Mouse (Mus musculus) kidney, embryonic 15.5 days (tissue): Measurements from ENCODE around the gene 4930432M17Rik. TPM values are rescaled to one million over a fixed set of nuclear protein-coding genes. Genes with fewer than 3 reads are reported as not detected.

Source experiments
- ATAC-seq: fragments of 200-750 bp; cut with Nextera tagmentation; replicated peaks from 2 replicates; pipeline ENCODE4 v1.8.0; 2017; ENCODE audit warnings: moderate TSS enrichment; ENCODE audit not compliant: low FRiP score
- H3K27ac ChIP-seq: fragments of 300-500 bp; sonication (generic); 2 replicates; pipeline ENCODE4 v1.5.1; 2015; ENCODE audit warnings: mild to moderate bottlenecking, inconsistent platforms
- H3K27me3 ChIP-seq: fragments of 300-500 bp; sonication (generic); 2 replicates; pipeline ENCODE4 v1.6.1; 2015; ENCODE audit warnings: inconsistent platforms
- H3K36me3 ChIP-seq: fragments of 300-500 bp; sonication (generic); 2 replicates; pipeline ENCODE4 v1.6.1; 2015; ENCODE audit warnings: inconsistent platforms
- H3K4me1 ChIP-seq: fragments of 300-500 bp; sonication (generic); 2 replicates; pipeline ENCODE4 v1.6.1; 2015; ENCODE audit warnings: inconsistent platforms
- H3K4me2 ChIP-seq: fragments of 300-500 bp; sonication (generic); 2 replicates; pipeline ENCODE4 v1.6.1; 2015; ENCODE audit warnings: moderate library complexity, mild to moderate bottlenecking, inconsistent platforms
- H3K4me3 ChIP-seq: fragments of 300-500 bp; sonication (generic); replicated peaks from 2 replicates; pipeline ENCODE4 v1.5.1; 2015; ENCODE audit warnings: mild to moderate bottlenecking, inconsistent platforms
- H3K9ac ChIP-seq: fragments of 300-500 bp; sonication (generic); 2 replicates; pipeline ENCODE4 v1.6.1; 2015; ENCODE audit warnings: mild to moderate bottlenecking, inconsistent platforms
- H3K9me3 ChIP-seq: fragments of 300-500 bp; sonication (generic); replicated peaks from 2 replicates; pipeline ENCODE4 v1.6.1; 2016; ENCODE audit warnings: inconsistent platforms
- WGBS: fragments of 180-500 bp; shearing (Covaris S2); methylation state at CpG from one replicate; pipeline ENCODE4 v1.1.7; 2015; ENCODE audit warnings: mixed read lengths; 5-methylcytosine and 5-hydroxymethylcytosine counted together
- polyA plus RNA-seq: library from polyadenylated mRNA; unstranded; fragments of >200 nt; fragmentation: Nextera tagmentation; extraction: Ambion mirVana; gene quantifications from 2 replicates; pipeline ENCODE4 v1.2.1, GENCODE M21; 2015

4930432M17Rik gene
- polyA plus RNA-seq: not detected in 2 replicates

- 80% methylated on average over 4 of the region's 4 CpGs for WGBS
- Histone ChIP-seq H3K9ac (no peak within 1 kb of the TSS), H3K4me1 (0 out of 2 replicates have a peak, but pooled peaks cover 2% of the 10 kb centered on the region), H3K27ac (no peak within 1 kb of the TSS), H3K36me3 (no peaks in the 10 kb centered on the region), H3K4me2 (no peak within 1 kb of the TSS), H3K4me3 (no peak within 1 kb of the TSS), H3K27me3 (no peaks in the 10 kb centered on the region), H3K9me3 (no peaks in the 10 kb centered on the region)
- no peak for ATAC-seq
Observed at GRCm38 (mm10) chr3:121670462-121670861, at the start of gene 4930432M17Rik. Gene 4930432M17Rik (plus strand): TSS chr3:121670762.

GRCm38 (mm10) chr3:121625662-121626061 is 44.9 kb upstream of the 4930432M17Rik start:
- H3K4me3 ChIP-seq: no peak overlapping the region
- 0 out of 2 replicates have a peak, but pooled peaks cover 7% of the 10 kb centered on the region for H3K4me1 ChIP-seq
- WGBS: 74% methylated on average over 2 of the region's 2 CpGs
- H3K27ac ChIP-seq: no peak overlapping the region
- H3K27me3 ChIP-seq: no peaks in the 10 kb centered on the region
- H3K36me3 ChIP-seq: no peaks in the 10 kb centered on the region
- H3K9ac ChIP-seq: no peak overlapping the region
- no peaks in the 10 kb centered on the region for H3K9me3 ChIP-seq
- no peak for ATAC-seq
- no peak overlapping the region for H3K4me2 ChIP-seq

- Histone ChIP-seq H3K36me3 (no peaks in the 10 kb centered on the region), H3K27me3 (no peaks in the 10 kb centered on the region), H3K4me1 (0 out of 2 replicates have a peak, but pooled peaks cover 7% of the 10 kb centered on the region), H3K9me3 (no peaks in the 10 kb centered on the region), H3K27ac (no peak overlapping the region), H3K4me2 (no peak overlapping the region), H3K4me3 (no peak overlapping the region), H3K9ac (no peak overlapping the region)
- 87% methylated on average over 3 of the region's 3 CpGs for WGBS
- ATAC-seq: no peak
Observed at GRCm38 (mm10) chr3:121626273-121626672, 44.3 kb upstream of the 4930432M17Rik start.

DNA sequence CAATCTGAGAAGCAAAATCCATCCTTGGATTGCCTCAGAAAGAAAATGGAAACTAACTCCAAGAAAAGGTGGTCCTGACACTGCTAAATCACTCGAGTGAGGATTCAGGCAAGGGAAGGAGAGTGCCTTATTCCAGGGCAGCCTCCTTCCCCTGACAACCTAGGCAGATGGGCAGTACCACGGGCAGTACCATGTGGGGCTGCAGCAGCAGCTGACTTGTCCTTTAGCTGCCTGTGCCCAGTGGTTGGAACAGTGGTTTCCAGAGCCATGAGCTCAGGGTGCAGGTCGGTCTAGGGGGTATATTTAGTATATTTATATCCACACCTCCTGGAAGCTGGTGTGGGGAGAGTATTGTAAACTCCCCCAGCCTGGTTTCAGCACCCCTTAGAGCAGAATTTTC is 42.3 kb upstream of the 4930432M17Rik start:
- Histone ChIP-seq H3K36me3 (no peaks in the 10 kb centered on the region), H3K4me1 (0 out of 2 replicates have a peak, but pooled peaks cover 7% of the 10 kb centered on the region), H3K9me3 (no peaks in the 10 kb centered on the region), H3K4me3 (no peak overlapping the region), H3K27me3 (no peaks in the 10 kb centered on the region), H3K9ac (no peak overlapping the region), H3K27ac (no peak overlapping the region), H3K4me2 (no peak overlapping the region)
- 56% methylated on average over 3 of the region's 3 CpGs for WGBS
- no peak for ATAC-seq

DNA sequence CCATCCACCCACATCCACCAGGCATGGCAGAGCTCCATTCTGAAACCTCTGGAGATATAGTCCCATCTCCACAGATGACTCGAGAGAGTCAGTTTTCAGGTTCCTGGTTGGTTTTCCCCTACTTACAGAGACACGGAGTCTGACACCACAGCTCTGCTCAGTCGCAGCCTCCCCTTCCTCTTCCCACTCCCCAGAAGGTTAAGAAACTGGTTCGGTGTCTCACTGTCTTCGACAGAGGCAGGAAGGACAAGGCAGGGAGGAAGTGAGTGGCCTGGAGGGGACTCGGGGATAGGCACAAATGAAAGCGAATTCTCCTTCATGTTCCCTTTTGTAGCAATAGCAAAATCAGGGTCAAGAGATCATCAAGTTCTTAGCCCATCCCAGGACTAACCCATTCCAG is 39.9 kb upstream of the 4930432M17Rik start:
- Histone ChIP-seq H3K4me1 (peaks cover 12% of the 10 kb centered on the region; the same call in 1 of the 2 replicates), H3K9me3 (no peaks in the 10 kb centered on the region), H3K36me3 (no peaks in the 10 kb centered on the region), H3K4me2 (no peak overlapping the region), H3K4me3 (no peak overlapping the region), H3K9ac (no peak overlapping the region), H3K27ac (no peak overlapping the region), H3K27me3 (no peaks in the 10 kb centered on the region)
- no peak for ATAC-seq
- 75% methylated on average over 7 of the region's 7 CpGs for WGBS

- H3K4me1 ChIP-seq: peaks cover 18% of the 10 kb centered on the region
- peak; percentile 81; the same call in 1 of the 2 replicates for ATAC-seq
- peak overlapping the region; percentile 75 for H3K27ac ChIP-seq
- no peaks in the 10 kb centered on the region for H3K27me3 ChIP-seq
- no peak overlapping the region for H3K4me3 ChIP-seq
- H3K9me3 ChIP-seq: no peaks in the 10 kb centered on the region
- no peaks in the 10 kb centered on the region for H3K36me3 ChIP-seq
- H3K4me2 ChIP-seq: no peak overlapping the region
- H3K9ac ChIP-seq: no peak overlapping the region
- 68% methylated on average over 3 of the region's 3 CpGs for WGBS
Observed at GRCm38 (mm10) chr3:121634963-121635362, 35.6 kb upstream of the 4930432M17Rik start.

DNA sequence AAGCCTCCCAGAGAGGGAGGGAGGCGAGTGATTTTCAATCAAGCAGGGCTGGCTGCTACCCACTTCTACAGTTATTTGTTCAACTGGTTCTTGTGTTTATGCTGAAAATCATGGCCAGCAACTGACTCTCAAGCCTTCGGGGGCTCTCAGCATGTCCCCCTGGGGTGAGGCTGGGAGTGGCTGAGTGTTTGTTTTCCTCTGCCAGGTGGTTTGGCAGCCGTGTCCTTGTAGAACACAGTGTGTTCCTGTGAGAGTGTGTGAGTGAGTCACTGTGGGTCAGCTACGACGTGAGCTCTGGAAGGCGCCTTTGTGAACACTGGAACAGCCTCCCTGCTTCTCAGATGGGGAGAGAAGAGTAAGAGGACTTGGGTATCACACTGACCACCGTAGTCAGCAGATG is 35.1 kb upstream of the 4930432M17Rik start:
- no peak for ATAC-seq
- no peak overlapping the region for H3K4me2 ChIP-seq
- H3K27me3 ChIP-seq: no peaks in the 10 kb centered on the region
- H3K4me3 ChIP-seq: no peak overlapping the region
- 74% methylated on average over 7 of the region's 7 CpGs for WGBS
- H3K9me3 ChIP-seq: no peaks in the 10 kb centered on the region
- no peak overlapping the region for H3K9ac ChIP-seq
- peak overlapping the region; percentile 75 for H3K27ac ChIP-seq
- H3K4me1 ChIP-seq: peaks cover 21% of the 10 kb centered on the region
- H3K36me3 ChIP-seq: no peaks in the 10 kb centered on the region

GRCm38 (mm10) chr3:121636315-121636714 is 34.2 kb upstream of the 4930432M17Rik start:
- 76% methylated on average over 6 of the region's 6 CpGs for WGBS
- ATAC-seq: no peak; the same call in 1 of the 2 replicates
- Histone ChIP-seq H3K27ac (peak overlapping the region; percentile 78; the same call in 1 of the 2 replicates), H3K4me2 (no peak overlapping the region), H3K4me1 (peaks cover 25% of the 10 kb centered on the region), H3K27me3 (no peaks in the 10 kb centered on the region), H3K4me3 (no peak overlapping the region), H3K9me3 (no peaks in the 10 kb centered on the region), H3K36me3 (no peaks in the 10 kb centered on the region), H3K9ac (no peak overlapping the region)

GRCm38 (mm10) chr3:121636748-121637147 is 33.8 kb upstream of the 4930432M17Rik start:
- Histone ChIP-seq H3K27me3 (no peaks in the 10 kb centered on the region), H3K4me1 (peaks cover 25% of the 10 kb centered on the region), H3K9me3 (no peaks in the 10 kb centered on the region), H3K9ac (no peak overlapping the region), H3K4me3 (no peak overlapping the region), H3K4me2 (no peak overlapping the region), H3K27ac (peak overlapping the region; percentile 78), H3K36me3 (no peaks in the 10 kb centered on the region)
- 78% methylated on average over 7 of the region's 7 CpGs for WGBS
- peak; percentile 35 for ATAC-seq

DNA sequence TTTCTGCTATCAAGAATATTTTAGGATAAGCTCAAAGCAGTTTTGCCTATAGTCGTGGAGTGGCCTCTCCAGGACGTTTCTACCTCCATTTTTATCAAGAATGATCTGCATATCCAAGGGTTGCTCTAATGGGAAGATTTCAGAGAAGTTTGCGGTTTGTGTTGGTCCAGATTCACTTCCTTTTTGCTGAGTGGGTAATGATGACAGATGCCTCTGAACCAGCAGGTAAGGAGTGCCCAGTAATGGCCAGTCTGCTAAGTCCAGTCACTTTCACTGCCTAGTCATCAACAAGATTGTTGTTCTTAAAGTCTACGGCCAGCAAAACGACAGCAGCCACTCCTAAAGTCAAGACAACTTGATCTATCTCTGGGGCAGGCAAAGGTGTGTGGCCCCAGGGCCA is 32.8 kb upstream of the 4930432M17Rik start:
- no peak for ATAC-seq

DNA sequence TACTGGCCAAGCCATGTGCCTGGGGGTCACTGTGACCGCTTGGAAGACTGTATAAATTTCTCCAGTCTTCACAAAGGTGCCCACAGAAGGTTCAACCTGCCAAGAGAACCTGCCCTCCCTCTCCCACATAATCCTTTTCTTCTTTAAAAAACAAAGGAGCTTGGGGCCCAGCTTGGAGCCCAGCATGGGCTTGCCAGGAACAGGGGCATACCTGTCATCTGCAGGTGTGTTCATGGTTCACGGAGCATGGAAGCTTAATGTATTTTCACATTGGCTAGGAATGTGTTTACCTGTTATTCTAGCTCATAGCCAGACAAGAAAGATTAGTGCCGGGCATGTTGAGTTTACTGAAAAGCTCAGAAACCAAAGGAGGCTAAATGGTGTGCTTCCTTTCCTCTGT is 32.3 kb upstream of the 4930432M17Rik start:
- Histone ChIP-seq H3K9ac (no peak overlapping the region), H3K4me1 (peaks cover 25% of the 10 kb centered on the region), H3K27me3 (no peaks in the 10 kb centered on the region), H3K9me3 (no peaks in the 10 kb centered on the region), H3K36me3 (no peaks in the 10 kb centered on the region), H3K4me2 (no peak overlapping the region), H3K4me3 (no peak overlapping the region), H3K27ac (peak overlapping the region; percentile 78)
- ATAC-seq: peak; percentile 59; the same call in 1 of the 2 replicates
- 76% methylated on average over 3 of the region's 3 CpGs for WGBS

More for the DNA sequence above, 32.8 kb upstream of the 4930432M17Rik start:
- Histone ChIP-seq H3K4me1 (peaks cover 25% of the 10 kb centered on the region), H3K9ac (no peak overlapping the region), H3K9me3 (no peaks in the 10 kb centered on the region), H3K36me3 (no peaks in the 10 kb centered on the region), H3K27me3 (no peaks in the 10 kb centered on the region), H3K27ac (peak overlapping the region; percentile 78), H3K4me3 (no peak overlapping the region), H3K4me2 (no peak overlapping the region)
- 67% methylated on average over 5 of the region's 5 CpGs for WGBS

GRCm38 (mm10) chr3:121640611-121641010 is 30.0 kb upstream of the 4930432M17Rik start:
- no peak for ATAC-seq

GRCm38 (mm10) chr3:121643236-121643635 is 27.3 kb upstream of the 4930432M17Rik start:
- Histone ChIP-seq H3K4me1 (peaks cover 36% of the 10 kb centered on the region), H3K9ac (no peak overlapping the region), H3K9me3 (no peaks in the 10 kb centered on the region), H3K4me2 (no peak overlapping the region), H3K36me3 (no peaks in the 10 kb centered on the region), H3K27me3 (no peaks in the 10 kb centered on the region), H3K4me3 (no peak overlapping the region), H3K27ac (no peak overlapping the region)
- WGBS: 78% methylated on average over 8 of the region's 8 CpGs
- no peak for ATAC-seq

More at GRCm38 (mm10) chr3:121640611-121641010, 30.0 kb upstream of the 4930432M17Rik start:
- H3K4me1 ChIP-seq: peaks cover 24% of the 10 kb centered on the region
- H3K9me3 ChIP-seq: no peaks in the 10 kb centered on the region
- H3K36me3 ChIP-seq: no peaks in the 10 kb centered on the region
- WGBS: 17% methylated on average over 2 of the region's 2 CpGs
- no peaks in the 10 kb centered on the region for H3K27me3 ChIP-seq
- H3K4me3 ChIP-seq: no peak overlapping the region
- no peak overlapping the region for H3K9ac ChIP-seq
- H3K27ac ChIP-seq: no peak overlapping the region
- H3K4me2 ChIP-seq: no peak overlapping the region
